Mouse (Mus musculus) limb, embryonic 11.5 days (tissue): ENCODE results near the gene 1700025G04Rik. TPM values are rescaled to one million over a fixed set of nuclear protein-coding genes. Genes with fewer than 3 reads are reported as not detected.

Experiments
- ATAC-seq: fragments of 200-750 bp; cut with Nextera tagmentation; 2 replicates; pipeline ENCODE4 v1.8.0; 2017; ENCODE audit warnings: low read depth; ENCODE audit not compliant: insufficient number of reproducible peaks, low FRiP score, low TSS enrichment
- DNase-seq: peaks from one replicate; pipeline ENCODE4 v3.0.0-alpha.2; 2015; ENCODE audit warnings: low spot score
- H3K27ac ChIP-seq: fragments of 300-500 bp; sonication (generic); replicated peaks from 2 replicates; pipeline ENCODE4 v1.5.1; 2014; ENCODE audit warnings: low read depth, mild to moderate bottlenecking, low read length
- H3K27me3 ChIP-seq: fragments of 300-500 bp; sonication (generic); 2 replicates; pipeline ENCODE4 v1.6.1; 2014; ENCODE audit warnings: mild to moderate bottlenecking, low read length, mixed read lengths; ENCODE audit not compliant: control insufficient read depth, insufficient read depth
- H3K36me3 ChIP-seq: fragments of 300-500 bp; sonication (generic); 2 replicates; pipeline ENCODE4 v1.6.1; 2014; ENCODE audit warnings: mild to moderate bottlenecking, low read length, moderate library complexity, mixed read lengths; ENCODE audit not compliant: control insufficient read depth, insufficient read depth
- H3K4me1 ChIP-seq: fragments of 300-500 bp; sonication (generic); 2 replicates; pipeline ENCODE4 v1.6.1; 2014; ENCODE audit warnings: low read length, mixed read lengths; ENCODE audit not compliant: control insufficient read depth, insufficient read depth
- H3K4me2 ChIP-seq: fragments of 300-500 bp; sonication (generic); 2 replicates; pipeline ENCODE4 v1.6.1; 2014; ENCODE audit warnings: low read depth, mild to moderate bottlenecking, moderate library complexity; ENCODE audit not compliant: severe bottlenecking
- H3K4me3 ChIP-seq: fragments of 300-500 bp; sonication (generic); 2 replicates; pipeline ENCODE4 v1.5.1; 2014; ENCODE audit warnings: low read depth, low read length
- H3K9ac ChIP-seq: fragments of 300-500 bp; sonication (generic); 2 replicates; pipeline ENCODE4 v1.6.1; 2014; ENCODE audit warnings: mild to moderate bottlenecking, low read length
- H3K9me3 ChIP-seq: fragments of 300-500 bp; sonication (generic); 2 replicates; pipeline ENCODE4 v1.6.1; 2016; ENCODE audit warnings: low read length; ENCODE audit not compliant: control insufficient read depth
- WGBS: fragments of 180-500 bp; shearing (Covaris S2); extraction: QIAGEN DNeasy Blood & Tissue Kit; methylation state at CpG from one replicate; pipeline ENCODE4 v1.1.7; 2014; 5-methylcytosine and 5-hydroxymethylcytosine counted together
- polyA plus RNA-seq: library from polyadenylated mRNA; unstranded; fragments of >200 nt; fragmentation: Nextera tagmentation; extraction: Ambion mirVana; gene quantifications from 2 replicates; pipeline ENCODE4 v1.2.1, GENCODE M21; 2014

The 1700025G04Rik gene
- polyA plus RNA-seq, 1 experiment from 2014 or later: 18.6 TPM

- no peak overlapping the region for H3K4me2 ChIP-seq
- no peaks in the 10 kb centered on the region for H3K36me3 ChIP-seq
- no peaks in the 10 kb centered on the region for H3K27me3 ChIP-seq
- H3K9me3 ChIP-seq: no peaks in the 10 kb centered on the region
- no peak overlapping the region for H3K4me3 ChIP-seq
- H3K27ac ChIP-seq: no peak overlapping the region
- ATAC-seq (no peak), DNase-seq (no peak)
- 88% methylated on average over 5 of the region's 5 CpGs for WGBS
- H3K4me1 ChIP-seq: no peaks in the 10 kb centered on the region
- no peak overlapping the region for H3K9ac ChIP-seq
Observed at GRCm38 (mm10) chr1:151887631-151888030, 202.3 kb downstream of the 1700025G04Rik start.

GRCm38 (mm10) chr1:151887126-151887525 is 202.8 kb downstream of the 1700025G04Rik start:
- no peak overlapping the region for H3K9ac ChIP-seq
- no peak overlapping the region for H3K4me2 ChIP-seq
- 91% methylated on average over 10 of the region's 10 CpGs for WGBS
- ATAC-seq (no peak), DNase-seq (no peak)
- no peaks in the 10 kb centered on the region for H3K27me3 ChIP-seq
- no peak overlapping the region for H3K27ac ChIP-seq
- no peaks in the 10 kb centered on the region for H3K4me1 ChIP-seq
- H3K4me3 ChIP-seq: no peak overlapping the region
- no peaks in the 10 kb centered on the region for H3K36me3 ChIP-seq
- H3K9me3 ChIP-seq: no peaks in the 10 kb centered on the region

- H3K27me3 ChIP-seq: no peaks in the 10 kb centered on the region
- ATAC-seq (no peak), DNase-seq (no peak)
- H3K4me2 ChIP-seq: no peak overlapping the region
- 85% methylated on average over 2 of the region's 2 CpGs for WGBS
- H3K36me3 ChIP-seq: no peaks in the 10 kb centered on the region
- no peaks in the 10 kb centered on the region for H3K9me3 ChIP-seq
- no peak overlapping the region for H3K9ac ChIP-seq
- no peaks in the 10 kb centered on the region for H3K4me1 ChIP-seq
- H3K27ac ChIP-seq: no peak overlapping the region
- H3K4me3 ChIP-seq: no peak overlapping the region
Observed at GRCm38 (mm10) chr1:151886171-151886570, 203.8 kb downstream of the 1700025G04Rik start.

GRCm38 (mm10) chr1:151881253-151881652 is 208.7 kb downstream of the 1700025G04Rik start:
- DNase-seq (no peak), ATAC-seq (no peak)
- Histone ChIP-seq H3K4me3 (no peak overlapping the region), H3K9ac (no peak overlapping the region), H3K4me2 (no peak overlapping the region), H3K9me3 (no peaks in the 10 kb centered on the region), H3K36me3 (no peaks in the 10 kb centered on the region), H3K27ac (no peak overlapping the region), H3K4me1 (no peaks in the 10 kb centered on the region), H3K27me3 (no peaks in the 10 kb centered on the region)
- 79% methylated on average over 1 of the region's 1 CpGs for WGBS

- H3K27me3 ChIP-seq: no peaks in the 10 kb centered on the region
- ATAC-seq (no peak), DNase-seq (no peak)
- 77% methylated on average over 5 of the region's 5 CpGs for WGBS
- no peak overlapping the region for H3K9ac ChIP-seq
- H3K27ac ChIP-seq: no peak overlapping the region
- no peaks in the 10 kb centered on the region for H3K36me3 ChIP-seq
- no peaks in the 10 kb centered on the region for H3K4me1 ChIP-seq
- no peak overlapping the region for H3K4me2 ChIP-seq
- no peaks in the 10 kb centered on the region for H3K9me3 ChIP-seq
- H3K4me3 ChIP-seq: no peak overlapping the region
Observed at GRCm38 (mm10) chr1:151880731-151881130, 209.2 kb downstream of the 1700025G04Rik start.

GRCm38 (mm10) chr1:151879966-151880365 is 210.0 kb downstream of the 1700025G04Rik start:
- Histone ChIP-seq H3K36me3 (no peaks in the 10 kb centered on the region), H3K4me1 (no peaks in the 10 kb centered on the region), H3K27me3 (no peaks in the 10 kb centered on the region), H3K9me3 (no peaks in the 10 kb centered on the region), H3K27ac (no peak overlapping the region), H3K4me2 (no peak overlapping the region), H3K9ac (no peak overlapping the region), H3K4me3 (no peak overlapping the region)
- 89% methylated on average over 13 of the region's 13 CpGs for WGBS
- ATAC-seq (no peak), DNase-seq (no peak)

- no peak for DNase-seq
Observed at GRCm38 (mm10) chr1:151879308-151879850, 210.5 kb downstream of the 1700025G04Rik start.

GRCm38 (mm10) chr1:151878411-151878810 is 211.5 kb downstream of the 1700025G04Rik start:
- H3K36me3 ChIP-seq: no peaks in the 10 kb centered on the region

More at GRCm38 (mm10) chr1:151879308-151879850, 210.5 kb downstream of the 1700025G04Rik start:
- no peak overlapping the region for H3K4me3 ChIP-seq
- H3K4me2 ChIP-seq: no peak overlapping the region
- no peak overlapping the region for H3K27ac ChIP-seq
- H3K36me3 ChIP-seq: no peaks in the 10 kb centered on the region
- ATAC-seq: no peak
- no peaks in the 10 kb centered on the region for H3K9me3 ChIP-seq
- 83% methylated on average over 11 of the region's 11 CpGs for WGBS
- no peaks in the 10 kb centered on the region for H3K4me1 ChIP-seq
- H3K9ac ChIP-seq: no peak overlapping the region
- no peaks in the 10 kb centered on the region for H3K27me3 ChIP-seq

GRCm38 (mm10) chr1:151872971-151873370 is 217.0 kb downstream of the 1700025G04Rik start:
- 80% methylated on average over 5 of the region's 5 CpGs for WGBS
- Histone ChIP-seq H3K27me3 (no peaks in the 10 kb centered on the region), H3K4me2 (no peak overlapping the region), H3K36me3 (no peaks in the 10 kb centered on the region), H3K4me3 (no peak overlapping the region), H3K9ac (no peak overlapping the region), H3K27ac (no peak overlapping the region), H3K4me1 (no peaks in the 10 kb centered on the region), H3K9me3 (no peaks in the 10 kb centered on the region)
- DNase-seq (no peak), ATAC-seq (no peak)

More at GRCm38 (mm10) chr1:151878411-151878810, 211.5 kb downstream of the 1700025G04Rik start:
- Histone ChIP-seq H3K4me2 (no peak overlapping the region), H3K27me3 (no peaks in the 10 kb centered on the region), H3K9me3 (no peaks in the 10 kb centered on the region), H3K9ac (no peak overlapping the region), H3K4me3 (no peak overlapping the region), H3K4me1 (no peaks in the 10 kb centered on the region), H3K27ac (no peak overlapping the region)
- DNase-seq (no peak), ATAC-seq (no peak)
- 59% methylated on average over 4 of the region's 4 CpGs for WGBS
